Mouse (Mus musculus) embryonic facial prominence, embryonic 15.5 days (tissue): ENCODE results near the gene Rtp1. TPM values are rescaled to one million over a fixed set of nuclear protein-coding genes. Genes with fewer than 3 reads are reported as not detected.

Experiments used
- ATAC-seq: fragments of 200-750 bp; cut with Nextera tagmentation; 2 replicates; pipeline ENCODE4 v1.8.0; 2017; ENCODE audit warnings: low read depth, moderate TSS enrichment; ENCODE audit not compliant: insufficient number of reproducible peaks, low FRiP score, low TSS enrichment
- H3K27ac ChIP-seq: fragments of 300-500 bp; sonication (generic); replicated peaks from 2 replicates; pipeline ENCODE4 v1.5.1; 2015; ENCODE audit warnings: mild to moderate bottlenecking, inconsistent platforms
- H3K27me3 ChIP-seq: fragments of 300-500 bp; sonication (generic); 2 replicates; pipeline ENCODE4 v1.6.1; 2015; ENCODE audit warnings: inconsistent platforms
- H3K36me3 ChIP-seq: fragments of 300-500 bp; sonication (generic); 2 replicates; pipeline ENCODE4 v1.6.1; 2015; ENCODE audit warnings: mild to moderate bottlenecking, inconsistent platforms
- H3K4me1 ChIP-seq: fragments of 300-500 bp; sonication (generic); 2 replicates; pipeline ENCODE4 v1.6.1; 2015; ENCODE audit warnings: inconsistent platforms
- H3K4me2 ChIP-seq: fragments of 300-500 bp; sonication (generic); replicated peaks from 2 replicates; pipeline ENCODE4 v1.6.1; 2015; ENCODE audit warnings: mild to moderate bottlenecking, inconsistent platforms
- H3K4me3 ChIP-seq: fragments of 300-500 bp; sonication (generic); replicated peaks from 2 replicates; pipeline ENCODE4 v1.5.1; 2015; ENCODE audit warnings: mild to moderate bottlenecking, inconsistent platforms
- H3K9ac ChIP-seq: fragments of 300-500 bp; sonication (generic); 2 replicates; pipeline ENCODE4 v1.6.1; 2015; ENCODE audit warnings: inconsistent platforms
- H3K9me3 ChIP-seq: fragments of 300-500 bp; sonication (generic); replicated peaks from 2 replicates; pipeline ENCODE4 v1.6.1; 2016; ENCODE audit warnings: inconsistent platforms
- WGBS: fragments of 180-500 bp; shearing (Covaris S2); methylation state at CpG from one replicate; pipeline ENCODE4 v1.1.7; 2015; 5-methylcytosine and 5-hydroxymethylcytosine counted together
- polyA plus RNA-seq: library from polyadenylated mRNA; unstranded; fragments of >200 nt; fragmentation: Nextera tagmentation; extraction: Ambion mirVana; gene quantifications from 2 replicates; pipeline ENCODE4 v1.2.1, GENCODE M21; 2015

Rtp1 gene
- polyA plus RNA-seq, 1 experiment from 2014 or later: 7.5 TPM

GRCm38 (mm10) chr16:23483292-23483691 is 54.4 kb downstream of the Rtp1 start:
- Histone ChIP-seq H3K36me3 (no peaks in the 10 kb centered on the region), H3K27ac (no peak overlapping the region), H3K9ac (no peak overlapping the region), H3K4me1 (no peaks in the 10 kb centered on the region), H3K9me3 (no peaks in the 10 kb centered on the region), H3K4me3 (no peak overlapping the region), H3K27me3 (no peaks in the 10 kb centered on the region), H3K4me2 (no peak overlapping the region)
- no peak for ATAC-seq
- WGBS: 76% methylated on average over 10 of the region's 10 CpGs

Other genes with a start within 250 kb of the Rtp1 start
- gene St6gal1, start 204.4 kb upstream of the Rtp1 start, polyA plus RNA-seq: 13.5 and 16.5 TPM in 2 replicates
- 9.3 and 9.8 TPM in 2 replicates for gene Rtp4, start 91.2 kb downstream of the Rtp1 start, polyA plus RNA-seq
- 7.7 and 9.8 TPM in 2 replicates for gene Masp1, start 91.7 kb downstream of the Rtp1 start, polyA plus RNA-seq